Mouse (Mus musculus): Measurements from ENCODE around the gene Tbx10. TPM values are rescaled to one million over a fixed set of nuclear protein-coding genes. Genes with fewer than 3 reads are reported as not detected.
"Not testable (repeated sequence)": the region's sequence is repeated elsewhere in the genome, so short reads cannot be mapped to it uniquely, and the experiment has no call there.

The Tbx10 gene
- polyA plus RNA-seq, 1 experiment from 2014 or later: 0.03 TPM

- no peak for DNase-seq (ENCODE audit: low read depth, low spot score)
- no peak for ATAC-seq
- in situ Hi-C loops (cut with MboI; ENCODE audit: low pct_unique_long_range_greater_than_20kb): no loop called here
Measured at GRCm38 (mm10) chr19:3955804-3956203, 36.7 kb upstream of the Tbx10 start.

DNA sequence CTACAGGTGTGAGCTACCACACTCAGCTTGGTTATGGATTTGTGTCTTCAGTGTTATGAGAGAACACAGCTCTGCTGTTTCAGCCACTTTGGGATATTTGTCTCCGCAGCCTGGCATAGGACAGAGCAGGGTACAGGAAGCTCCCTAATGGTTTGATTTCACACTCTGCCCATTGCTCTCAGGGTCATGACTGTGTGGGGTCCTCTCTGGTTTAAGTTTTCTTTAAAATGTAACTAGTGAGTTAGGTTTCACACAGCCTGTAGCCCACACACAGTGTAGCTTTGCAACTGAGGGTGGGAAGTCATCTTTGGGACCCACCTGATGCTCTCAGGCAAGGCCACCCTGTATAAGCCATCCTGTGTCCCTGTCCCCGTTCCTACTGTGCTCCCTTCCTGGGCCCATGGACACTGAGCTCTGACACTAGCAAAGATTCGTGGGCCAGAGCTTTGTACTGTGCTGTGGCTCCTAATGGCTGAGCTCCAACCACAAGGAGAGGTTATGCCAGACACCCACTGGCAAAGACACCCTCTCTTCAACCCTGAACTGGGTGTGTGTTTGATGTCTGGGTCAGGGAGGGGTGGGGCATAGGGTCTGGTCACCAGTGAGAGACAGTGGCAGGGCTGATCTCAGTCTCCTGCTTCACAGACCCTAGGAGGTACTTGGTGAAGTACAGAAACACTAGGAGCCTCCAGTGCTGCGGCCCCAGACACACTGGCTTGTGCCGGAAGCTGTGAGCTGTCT lies 35.1 kb upstream of the Tbx10 start:
- ATAC-seq; DNase-seq (ENCODE audit: low read depth, low spot score); in situ Hi-C loops (cut with MboI; ENCODE audit: low pct_unique_long_range_greater_than_20kb); POLR2A ChIA-PET: not testable (repeated sequence)
- CTCF ChIA-PET: interaction anchor here (1.4 to 3.5 kb wide), 2 partner anchors 11 to 23 kb away, joined by 4 to 15 read pairs; no protein-coding TSS in a partner anchor
- H3K27me3 ChIP-seq: peaks cover 15% of the 10 kb centered on the region

More at GRCm38 (mm10) chr19:3955804-3956203, 36.7 kb upstream of the Tbx10 start:
- H3K27me3 ChIP-seq: peaks cover 15% of the 10 kb centered on the region
- ChIA-PET CTCF (interaction anchor here (0.8 to 1.3 kb wide), 2 partner anchors 9 to 17 kb away, joined by 3 read pairs; no protein-coding TSS in a partner anchor), POLR2A (interaction anchor here (0.7 kb wide), 1 partner anchor 9 kb away, joined by 4 read pairs; no protein-coding TSS in a partner anchor)
- no peak for TF ChIP-seq CTCF (IDR thresholded peaks at IDR 0.05)

- in situ Hi-C loops (cut with MboI; ENCODE audit: low pct_unique_long_range_greater_than_20kb): no loop called here
- peaks cover 20% of the 10 kb centered on the region for H3K27me3 ChIP-seq
- no peak for DNase-seq (ENCODE audit: low read depth, low spot score)
- POLR2A ChIA-PET: no interaction called here
- no peak for ATAC-seq
- CTCF ChIA-PET: interaction anchor here (1.4 to 3.5 kb wide), 3 partner anchors 12 to 55 kb away, joined by 3 to 15 read pairs (median 4); no protein-coding TSS in a partner anchor
- no peak for TF ChIP-seq CTCF (IDR thresholded peaks at IDR 0.05)
Measured at GRCm38 (mm10) chr19:3958470-3958869, 34.1 kb upstream of the Tbx10 start, which contains the start of gene Aldh3b3. Gene Aldh3b3 (plus strand): TSS chr19:3958645.

GRCm38 (mm10) chr19:3959030-3959429 lies 33.5 kb upstream of the Tbx10 start:
- ChIA-PET POLR2A (no interaction called here), CTCF (interaction anchor here (1.4 to 3.5 kb wide), 4 partner anchors 12 to 54 kb away, joined by 3 to 15 read pairs (median 6); no protein-coding TSS in a partner anchor)
- ATAC-seq (no peak), DNase-seq (ENCODE audit: low read depth, low spot score) (no peak)
- in situ Hi-C loops (cut with MboI; ENCODE audit: low pct_unique_long_range_greater_than_20kb): no loop called here
- no peak for TF ChIP-seq CTCF (IDR thresholded peaks at IDR 0.05)
- peaks cover 14% of the 10 kb centered on the region for H3K27me3 ChIP-seq

DNA sequence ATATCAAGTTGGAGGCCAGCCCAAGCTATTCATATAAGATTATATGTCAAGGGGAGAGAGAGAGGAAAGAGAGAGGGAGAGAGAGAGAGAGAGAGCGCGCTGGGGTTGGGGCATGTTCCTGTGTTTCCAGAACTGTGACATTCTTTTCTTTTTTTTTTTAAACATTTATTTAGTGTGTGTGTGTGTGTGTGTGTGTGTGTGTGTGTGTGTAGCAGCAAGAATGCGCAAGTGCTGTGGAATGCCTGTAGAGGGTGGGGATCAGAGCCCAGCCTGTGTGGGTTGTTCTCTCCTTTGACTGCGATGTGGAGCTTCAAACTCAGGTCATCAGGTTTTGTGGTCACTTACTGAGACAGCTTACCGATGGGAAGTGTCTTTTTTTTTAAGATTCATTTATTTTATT lies 32.3 kb upstream of the Tbx10 start:
- DNase-seq (ENCODE audit: low read depth, low spot score): no peak
- in situ Hi-C loops (cut with MboI; ENCODE audit: low pct_unique_long_range_greater_than_20kb): no loop called here
- ChIA-PET CTCF (interaction anchor here (1.0 to 3.5 kb wide), 6 partner anchors 13 to 36 kb away, joined by 3 to 15 read pairs (median 4); no protein-coding TSS in a partner anchor), POLR2A (no interaction called here)
- no peak for TF ChIP-seq CTCF (IDR thresholded peaks at IDR 0.05)
- H3K27me3 ChIP-seq: peaks cover 14% of the 10 kb centered on the region
- ATAC-seq: no peak

- DNase-seq (ENCODE audit: low read depth, low spot score); ATAC-seq; in situ Hi-C loops (cut with MboI; ENCODE audit: low pct_unique_long_range_greater_than_20kb): not testable (repeated sequence)
- POLR2A ChIA-PET: interaction anchor here (0.7 kb wide), 1 partner anchor 38 kb away, joined by 3 read pairs; no protein-coding TSS in a partner anchor
- H3K27me3 ChIP-seq: peaks cover 10% of the 10 kb centered on the region
- CTCF ChIA-PET: interaction anchor here (1.3 to 2.7 kb wide), 2 partner anchors 15 to 19 kb away, joined by 3 to 10 read pairs; no protein-coding TSS in a partner anchor
Measured at GRCm38 (mm10) chr19:3961805-3962204, 30.7 kb upstream of the Tbx10 start.

DNA sequence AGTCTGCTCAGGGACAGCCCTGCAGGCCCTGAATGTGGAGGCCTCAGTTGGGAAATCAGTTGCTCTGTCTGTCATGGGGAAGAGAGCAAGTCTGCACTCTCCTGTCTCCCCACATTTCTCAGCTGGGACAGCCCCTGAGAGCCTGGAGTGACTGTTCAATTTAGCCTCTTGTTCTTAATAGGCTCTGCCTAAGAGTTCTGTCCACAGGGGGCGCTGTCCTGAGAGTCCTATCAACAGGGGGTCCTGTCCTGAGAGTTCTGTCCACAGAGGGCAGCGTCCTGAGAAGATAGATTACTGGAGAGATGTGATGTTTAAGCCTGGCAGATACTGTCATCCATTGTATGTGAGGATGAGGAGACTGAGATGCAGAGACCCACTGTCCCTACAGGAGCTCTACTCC lies 30.1 kb upstream of the Tbx10 start:
- in situ Hi-C loops (cut with MboI; ENCODE audit: low pct_unique_long_range_greater_than_20kb): no loop called here
- no peak for TF ChIP-seq CTCF (IDR thresholded peaks at IDR 0.05)
- DNase-seq (ENCODE audit: low read depth, low spot score): no peak
- ChIA-PET CTCF (interaction anchor here (1.3 to 2.7 kb wide), 2 partner anchors 16 to 18 kb away, joined by 3 to 10 read pairs; no protein-coding TSS in a partner anchor), POLR2A (no interaction called here)
- ATAC-seq: no peak
- H3K27me3 ChIP-seq: peaks cover 10% of the 10 kb centered on the region

GRCm38 (mm10) chr19:3964030-3964429 lies 28.5 kb upstream of the Tbx10 start:
- DNase-seq (ENCODE audit: low read depth, low spot score): no peak
- ATAC-seq: no peak

DNA sequence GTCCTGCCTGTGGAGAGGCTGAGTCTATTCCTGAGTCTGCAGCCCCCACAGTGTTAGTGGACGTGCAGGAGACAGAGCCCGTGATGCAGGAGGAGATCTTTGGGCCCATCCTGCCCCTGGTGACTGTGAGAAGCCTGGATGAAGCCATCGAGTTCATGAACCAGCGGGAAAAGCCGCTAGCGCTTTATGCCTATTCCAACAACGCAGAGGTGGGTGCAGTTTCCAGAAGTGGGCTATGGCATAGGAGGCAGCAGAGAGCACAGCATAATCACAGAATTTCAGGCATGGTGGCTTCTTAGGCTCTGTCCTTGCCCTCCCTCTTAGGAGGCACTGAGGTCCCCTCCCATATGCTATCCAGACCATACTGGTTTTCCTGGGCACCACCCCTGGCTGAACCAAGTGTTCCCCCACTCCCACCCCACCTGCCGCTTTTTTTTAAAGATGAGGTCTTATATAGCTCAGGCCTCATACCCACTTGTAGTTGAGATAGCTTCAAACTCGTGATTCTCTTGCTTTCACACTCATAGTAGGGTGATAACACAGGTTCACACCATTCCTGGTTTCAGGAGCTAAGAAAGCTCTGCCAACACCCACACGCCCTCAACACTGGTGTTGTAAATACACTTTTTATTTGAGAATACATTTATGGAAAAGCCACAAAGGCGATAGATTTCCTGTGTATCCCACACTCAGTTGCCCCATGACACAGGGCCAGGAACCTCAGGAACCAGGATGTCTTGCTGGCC lies 26.0 kb upstream of the Tbx10 start:
- in situ Hi-C loops (cut with MboI; ENCODE audit: low pct_unique_long_range_greater_than_20kb): no loop called here
- H3K27me3 ChIP-seq: peaks cover 14% of the 10 kb centered on the region
- no peak for DNase-seq (ENCODE audit: low read depth, low spot score)
- POLR2A ChIA-PET: no interaction called here
- CTCF ChIA-PET: interaction anchor here (0.8 kb wide), 1 partner anchor 9 kb away, joined by 3 read pairs; no protein-coding TSS in a partner anchor
- TF ChIP-seq CTCF (IDR thresholded peaks at IDR 0.05): no peak
- ATAC-seq: no peak

More at GRCm38 (mm10) chr19:3964030-3964429, 28.5 kb upstream of the Tbx10 start:
- H3K27me3 ChIP-seq: peaks cover 8% of the 10 kb centered on the region
- ChIA-PET CTCF (interaction anchor here (1.3 to 2.7 kb wide), 2 partner anchors 16 to 36 kb away, joined by 4 to 10 read pairs; partner anchors contain the start of genes Gm49405 and Nudt8), POLR2A (no interaction called here)
- TF ChIP-seq CTCF (IDR thresholded peaks at IDR 0.05): no peak
- in situ Hi-C loops (cut with MboI; ENCODE audit: low pct_unique_long_range_greater_than_20kb): no loop called here

DNA sequence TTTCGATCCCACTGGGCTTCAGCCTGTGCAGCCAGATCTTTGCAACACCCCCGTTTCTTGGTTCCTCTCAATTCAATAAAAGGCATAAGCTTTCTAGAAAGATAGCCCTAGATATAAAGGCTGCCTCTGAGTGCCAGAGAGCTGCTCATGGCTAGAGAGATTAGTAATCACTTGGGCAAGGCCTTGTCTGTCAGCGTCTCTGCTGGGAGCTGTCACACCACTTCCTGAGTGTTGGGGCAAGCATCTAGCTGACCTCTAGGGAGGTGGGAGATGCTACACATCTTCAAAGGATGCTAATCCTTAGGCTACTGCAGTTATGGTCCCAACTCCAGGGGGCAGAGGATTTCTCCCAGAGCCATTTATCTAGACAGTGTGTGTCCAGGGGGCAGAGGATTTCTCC lies 25.3 kb upstream of the Tbx10 start:
- DNase-seq (ENCODE audit: low read depth, low spot score) (no peak), ATAC-seq (no peak)
- CTCF ChIA-PET: interaction anchor here (0.8 kb wide), 1 partner anchor 8 kb away, joined by 3 read pairs; no protein-coding TSS in a partner anchor
- no peak for TF ChIP-seq CTCF (IDR thresholded peaks at IDR 0.05)
- in situ Hi-C loops (cut with MboI; ENCODE audit: low pct_unique_long_range_greater_than_20kb): no loop called here
- POLR2A ChIA-PET: no interaction called here
- peaks cover 15% of the 10 kb centered on the region for H3K27me3 ChIP-seq
